Mouse (Mus musculus): ENCODE data around the gene Hoxc6. TPM values are rescaled to one million over a fixed set of nuclear protein-coding genes. Genes with fewer than 3 reads are reported as not detected.

Hoxc6 gene
- polyA plus RNA-seq (2015; fragmentation: Nextera tagmentation; extraction: Ambion mirVana), result 0.07 TPM in 1 of 2 replicates, not detected in the other

- H3K9ac ChIP-seq (ENCODE audit: low read depth, low read length), result no peak within 1 kb of the TSS
- H3K27me3 ChIP-seq (ENCODE audit: control insufficient read depth, insufficient read depth, low read depth, low read length), result peaks cover 93% of the 10 kb centered on the region
- peak within 1 kb of the TSS; percentile 54 for H3K4me2 ChIP-seq (ENCODE audit: low read depth, low read length)
- no peaks in the 10 kb centered on the region for H3K36me3 ChIP-seq (ENCODE audit: control insufficient read depth, insufficient read depth)
- H3K27ac ChIP-seq (ENCODE audit: low read length), result no peak within 1 kb of the TSS
- no peaks in the 10 kb centered on the region for H3K9me3 ChIP-seq (replicated peaks; ENCODE audit: control insufficient read depth, low read length)
- H3K4me1 ChIP-seq (ENCODE audit: control insufficient read depth, low read depth, low read length), result no peaks in the 10 kb centered on the region
- ATAC-seq (ENCODE audit: low read depth), result no peak
- 2% methylated on average over 19 of the region's 19 CpGs for WGBS (ENCODE audit: insufficient replicate concordance)
- peak within 1 kb of the TSS; percentile 41 for H3K4me3 ChIP-seq (ENCODE audit: low read depth, low read length)
Measured at GRCm38 (mm10) chr15:102997939-102998355, at the start of gene Hoxc6. TSS of gene Hoxc6 (plus strand) at chr15:102998257.

- Histone ChIP-seq H3K36me3 (ENCODE audit: control insufficient read depth, insufficient read depth) (no peaks in the 10 kb centered on the region), H3K9me3 (replicated peaks; ENCODE audit: control insufficient read depth, low read length) (no peaks in the 10 kb centered on the region), H3K9ac (ENCODE audit: low read depth, low read length) (no peak overlapping the region), H3K4me2 (ENCODE audit: low read depth, low read length) (no peak overlapping the region), H3K4me3 (ENCODE audit: low read depth, low read length) (no peak overlapping the region), H3K27ac (ENCODE audit: low read length) (no peak overlapping the region), H3K27me3 (ENCODE audit: control insufficient read depth, insufficient read depth, low read depth, low read length) (peaks cover 95% of the 10 kb centered on the region), H3K4me1 (ENCODE audit: control insufficient read depth, low read depth, low read length) (no peaks in the 10 kb centered on the region)
- 6% methylated on average over 2 of the region's 2 CpGs for WGBS (ENCODE audit: insufficient replicate concordance)
- no peak for ATAC-seq (ENCODE audit: low read depth)
Measured at GRCm38 (mm10) chr15:102948842-102949241, 49.2 kb upstream of the Hoxc6 start.

- Histone ChIP-seq H3K4me3 (ENCODE audit: low read depth, low read length) (no peak overlapping the region), H3K27ac (ENCODE audit: low read length) (no peak overlapping the region), H3K4me2 (ENCODE audit: low read depth, low read length) (no peak overlapping the region), H3K27me3 (ENCODE audit: control insufficient read depth, insufficient read depth, low read depth, low read length) (peaks cover 97% of the 10 kb centered on the region), H3K9me3 (replicated peaks; ENCODE audit: control insufficient read depth, low read length) (no peaks in the 10 kb centered on the region), H3K36me3 (ENCODE audit: control insufficient read depth, insufficient read depth) (no peaks in the 10 kb centered on the region), H3K9ac (ENCODE audit: low read depth, low read length) (no peak overlapping the region), H3K4me1 (ENCODE audit: control insufficient read depth, low read depth, low read length) (no peaks in the 10 kb centered on the region)
- no peak for ATAC-seq (ENCODE audit: low read depth)
- 2% methylated on average over 20 of the region's 20 CpGs for WGBS (ENCODE audit: insufficient replicate concordance)
Measured at GRCm38 (mm10) chr15:102949696-102950095, 48.4 kb upstream of the Hoxc6 start.

- no peaks in the 10 kb centered on the region for H3K36me3 ChIP-seq (ENCODE audit: control insufficient read depth, insufficient read depth)
- 13% methylated on average over 2 of the region's 2 CpGs for WGBS (ENCODE audit: insufficient replicate concordance)
Measured at GRCm38 (mm10) chr15:102950877-102951276, 47.2 kb upstream of the Hoxc6 start.

GRCm38 (mm10) chr15:102953561-102953960 lies 44.5 kb upstream of the Hoxc6 start:
- Histone ChIP-seq H3K4me3 (ENCODE audit: low read depth, low read length) (no peak overlapping the region), H3K27ac (ENCODE audit: low read length) (no peak overlapping the region), H3K27me3 (ENCODE audit: control insufficient read depth, insufficient read depth, low read depth, low read length) (peaks cover 98% of the 10 kb centered on the region), H3K9ac (ENCODE audit: low read depth, low read length) (no peak overlapping the region), H3K36me3 (ENCODE audit: control insufficient read depth, insufficient read depth) (no peaks in the 10 kb centered on the region), H3K4me1 (ENCODE audit: control insufficient read depth, low read depth, low read length) (no peaks in the 10 kb centered on the region), H3K9me3 (replicated peaks; ENCODE audit: control insufficient read depth, low read length) (no peaks in the 10 kb centered on the region), H3K4me2 (ENCODE audit: low read depth, low read length) (no peak overlapping the region)
- no peak for ATAC-seq (ENCODE audit: low read depth)
- 9% methylated on average over 6 of the region's 6 CpGs for WGBS (ENCODE audit: insufficient replicate concordance)

More at GRCm38 (mm10) chr15:102950877-102951276, 47.2 kb upstream of the Hoxc6 start:
- Histone ChIP-seq H3K4me2 (ENCODE audit: low read depth, low read length) (no peak overlapping the region), H3K9me3 (replicated peaks; ENCODE audit: control insufficient read depth, low read length) (no peaks in the 10 kb centered on the region), H3K4me3 (ENCODE audit: low read depth, low read length) (no peak overlapping the region), H3K27me3 (ENCODE audit: control insufficient read depth, insufficient read depth, low read depth, low read length) (peaks cover 97% of the 10 kb centered on the region), H3K27ac (ENCODE audit: low read length) (no peak overlapping the region), H3K9ac (ENCODE audit: low read depth, low read length) (no peak overlapping the region), H3K4me1 (ENCODE audit: control insufficient read depth, low read depth, low read length) (no peaks in the 10 kb centered on the region)
- no peak for ATAC-seq (ENCODE audit: low read depth)

GRCm38 (mm10) chr15:102954192-102955006 lies 43.7 kb upstream of the Hoxc6 start, which contains the start of gene Hoxc11:
TSS of gene Hoxc11 (plus strand) at chr15:102954427.
- Histone ChIP-seq H3K4me1 (ENCODE audit: control insufficient read depth, low read depth, low read length) (no peaks in the 10 kb centered on the region), H3K9ac (ENCODE audit: low read depth, low read length) (no peak within 1 kb of the TSS), H3K4me2 (ENCODE audit: low read depth, low read length) (no peak within 1 kb of the TSS), H3K36me3 (ENCODE audit: control insufficient read depth, insufficient read depth) (no peaks in the 10 kb centered on the region), H3K4me3 (ENCODE audit: low read depth, low read length) (no peak within 1 kb of the TSS), H3K27me3 (ENCODE audit: control insufficient read depth, insufficient read depth, low read depth, low read length) (peaks cover 96% of the 10 kb centered on the region), H3K27ac (ENCODE audit: low read length) (no peak within 1 kb of the TSS), H3K9me3 (replicated peaks; ENCODE audit: control insufficient read depth, low read length) (no peaks in the 10 kb centered on the region)
- no peak for ATAC-seq (ENCODE audit: low read depth)
- 2% methylated on average over 55 of the region's 57 CpGs for WGBS (ENCODE audit: insufficient replicate concordance)

- H3K9me3 ChIP-seq (replicated peaks; ENCODE audit: control insufficient read depth, low read length), result no peaks in the 10 kb centered on the region
- no peaks in the 10 kb centered on the region for H3K4me1 ChIP-seq (ENCODE audit: control insufficient read depth, low read depth, low read length)
- no peaks in the 10 kb centered on the region for H3K36me3 ChIP-seq (ENCODE audit: control insufficient read depth, insufficient read depth)
- ATAC-seq (ENCODE audit: low read depth), result no peak
- no peak overlapping the region for H3K4me2 ChIP-seq (ENCODE audit: low read depth, low read length)
- H3K27ac ChIP-seq (ENCODE audit: low read length), result no peak overlapping the region
- H3K9ac ChIP-seq (ENCODE audit: low read depth, low read length), result no peak overlapping the region
- H3K27me3 ChIP-seq (ENCODE audit: control insufficient read depth, insufficient read depth, low read depth, low read length), result peaks cover 96% of the 10 kb centered on the region
- WGBS (ENCODE audit: insufficient replicate concordance), result under 1% methylated on average over 27 of the region's 28 CpGs
- no peak overlapping the region for H3K4me3 ChIP-seq (ENCODE audit: low read depth, low read length)
Measured at GRCm38 (mm10) chr15:102955007-102955382, 43.1 kb upstream of the Hoxc6 start.

GRCm38 (mm10) chr15:102955833-102956640 lies 42.0 kb upstream of the Hoxc6 start:
- Histone ChIP-seq H3K36me3 (ENCODE audit: control insufficient read depth, insufficient read depth) (no peaks in the 10 kb centered on the region), H3K27ac (ENCODE audit: low read length) (no peak overlapping the region), H3K9me3 (replicated peaks; ENCODE audit: control insufficient read depth, low read length) (no peaks in the 10 kb centered on the region), H3K9ac (ENCODE audit: low read depth, low read length) (no peak overlapping the region), H3K4me3 (ENCODE audit: low read depth, low read length) (no peak overlapping the region), H3K27me3 (ENCODE audit: control insufficient read depth, insufficient read depth, low read depth, low read length) (peaks cover 97% of the 10 kb centered on the region), H3K4me1 (ENCODE audit: control insufficient read depth, low read depth, low read length) (no peaks in the 10 kb centered on the region), H3K4me2 (ENCODE audit: low read depth, low read length) (no peak overlapping the region)
- no peak for ATAC-seq (ENCODE audit: low read depth)
- WGBS (ENCODE audit: insufficient replicate concordance), result 1% methylated on average over 40 of the region's 40 CpGs

- Histone ChIP-seq H3K27ac (ENCODE audit: low read length) (no peak overlapping the region), H3K4me3 (ENCODE audit: low read depth, low read length) (no peak overlapping the region), H3K4me2 (ENCODE audit: low read depth, low read length) (no peak overlapping the region), H3K9ac (ENCODE audit: low read depth, low read length) (no peak overlapping the region), H3K4me1 (ENCODE audit: control insufficient read depth, low read depth, low read length) (no peaks in the 10 kb centered on the region), H3K27me3 (ENCODE audit: control insufficient read depth, insufficient read depth, low read depth, low read length) (peaks cover 97% of the 10 kb centered on the region), H3K36me3 (ENCODE audit: control insufficient read depth, insufficient read depth) (no peaks in the 10 kb centered on the region), H3K9me3 (replicated peaks; ENCODE audit: control insufficient read depth, low read length) (no peaks in the 10 kb centered on the region)
- no peak for ATAC-seq (ENCODE audit: low read depth)
- WGBS (ENCODE audit: insufficient replicate concordance), result 2% methylated on average over 12 of the region's 12 CpGs
Measured at GRCm38 (mm10) chr15:102956906-102957305, 41.2 kb upstream of the Hoxc6 start.
